Mouse (Mus musculus): ENCODE data around the gene Plod1.
A peak's percentile ranks its signal among the peaks of the same experiment; 100 is the strongest.

Plod1 gene

DNA sequence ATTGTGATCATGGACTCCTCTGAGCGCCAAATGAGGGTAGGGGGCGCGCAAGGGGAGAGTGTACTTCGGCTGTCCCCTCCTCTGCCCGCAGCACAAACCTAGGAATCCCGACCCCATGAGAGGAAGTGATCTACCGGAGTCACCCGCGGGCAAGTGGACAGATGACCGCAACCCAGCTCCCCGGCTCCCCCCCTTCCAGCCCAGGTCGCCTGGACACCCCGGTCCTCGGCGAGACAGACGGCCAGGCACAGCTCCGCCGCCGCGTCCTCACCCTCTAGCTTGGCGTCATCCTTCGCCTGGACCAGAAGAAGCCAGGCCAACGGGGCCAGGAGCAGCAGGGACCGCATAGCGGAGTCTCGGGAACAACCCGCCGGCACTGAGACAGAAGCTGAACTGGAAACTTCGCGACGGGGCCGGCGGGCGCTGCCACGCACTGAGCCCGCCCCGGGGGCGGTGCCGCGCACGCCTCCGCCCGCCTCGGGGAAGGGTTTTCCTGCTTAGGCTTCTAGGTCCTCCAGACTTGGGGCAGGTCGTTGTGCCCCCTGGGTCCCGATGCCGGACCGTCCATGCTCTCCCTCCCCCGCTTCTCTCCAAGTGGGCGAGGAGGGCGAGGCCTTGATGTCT lies at the start of gene Plod1:
Gene Plod1 (minus strand): TSS at position 437 of the 624 bp plus-strand sequence.
- DNase-seq = peak; percentile 71

DNA sequence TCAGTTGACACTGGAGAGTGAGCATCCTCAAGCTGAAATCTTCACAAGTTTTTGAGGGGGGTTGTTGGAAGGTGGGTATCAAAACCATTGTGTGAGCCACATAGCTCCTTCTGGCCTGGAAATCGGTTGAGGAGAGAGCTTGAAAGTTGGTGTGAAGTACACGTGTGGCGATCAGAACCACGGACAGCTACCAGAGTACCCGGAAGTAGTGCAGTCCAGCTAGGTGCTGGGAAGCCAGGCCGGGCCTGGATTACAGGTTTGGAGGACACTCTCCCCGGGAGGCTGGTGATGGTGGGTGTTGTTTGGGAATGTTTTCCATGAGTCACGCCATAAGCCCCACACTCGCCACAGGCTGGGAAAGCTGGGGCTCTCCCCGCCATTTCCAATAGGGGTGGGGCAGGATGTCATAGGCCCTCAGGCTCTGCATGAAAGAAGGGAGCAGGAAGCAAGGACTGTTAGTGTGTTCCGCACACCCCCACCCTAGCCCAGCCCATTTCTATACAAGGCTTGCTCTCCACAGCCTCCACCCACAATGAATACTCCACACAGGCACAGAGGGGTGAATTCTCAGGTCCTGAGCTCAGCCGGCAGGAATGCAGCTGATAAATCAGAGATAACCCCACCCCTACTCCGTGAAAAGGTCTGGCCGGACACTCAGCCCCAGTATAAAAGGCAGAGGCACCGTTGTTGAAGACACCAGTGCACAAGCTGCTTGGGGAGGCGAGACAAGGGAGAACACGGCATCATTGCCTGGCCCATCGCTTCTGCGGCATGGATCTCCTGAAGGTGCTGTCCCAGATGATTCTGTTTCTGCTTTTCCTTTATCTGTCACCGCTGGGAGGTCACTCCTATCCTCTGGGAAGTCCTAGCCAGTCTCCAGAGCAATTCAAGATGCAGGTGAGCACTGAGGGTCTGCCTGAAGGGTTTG lies 48.9 kb upstream of the Plod1 start, which contains the start of gene Nppb:
Gene Nppb (plus strand): TSS at position 584 of the 928 bp plus-strand sequence.
- DNase-seq = no peak

DNA sequence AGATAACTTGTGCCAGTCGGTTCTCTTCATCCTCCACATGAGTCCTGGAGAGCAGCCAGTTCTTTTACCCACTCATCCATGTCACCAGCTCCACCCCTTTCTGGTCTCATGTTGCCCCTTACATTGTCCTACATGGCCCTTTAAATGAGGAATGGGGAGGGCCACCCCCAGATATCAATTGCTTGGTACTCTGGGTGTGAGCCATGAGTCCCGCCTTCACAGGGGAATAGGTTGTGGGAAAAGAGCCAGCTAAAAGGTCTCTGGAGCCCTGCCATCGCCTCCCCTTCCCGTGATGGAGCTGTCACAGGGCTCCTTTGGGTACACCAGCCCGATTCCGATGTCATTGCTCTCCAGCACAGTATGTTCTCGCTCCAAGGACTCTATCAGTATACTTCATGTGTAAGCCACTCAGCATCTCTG lies 42.9 kb upstream of the Plod1 start:
- no peak for DNase-seq

DNA sequence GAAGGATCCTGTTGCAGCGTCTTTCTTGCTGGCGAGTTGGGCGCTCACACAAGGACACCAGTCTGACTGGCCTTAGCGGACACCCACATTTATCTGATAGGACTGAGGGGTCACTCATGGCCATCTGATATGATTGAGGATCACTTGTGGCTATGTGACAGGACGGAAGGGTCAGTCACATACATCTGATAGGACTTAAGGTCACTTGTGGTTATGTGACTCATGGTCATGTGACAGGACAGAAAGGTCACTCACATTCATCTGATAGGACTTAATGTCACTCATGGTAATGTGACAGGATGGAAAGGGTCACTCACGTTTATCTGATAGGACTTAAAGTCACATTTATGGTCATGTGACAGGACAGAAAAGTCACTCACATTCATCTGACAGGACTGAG lies 41.8 kb upstream of the Plod1 start:
- no peak for DNase-seq

DNA sequence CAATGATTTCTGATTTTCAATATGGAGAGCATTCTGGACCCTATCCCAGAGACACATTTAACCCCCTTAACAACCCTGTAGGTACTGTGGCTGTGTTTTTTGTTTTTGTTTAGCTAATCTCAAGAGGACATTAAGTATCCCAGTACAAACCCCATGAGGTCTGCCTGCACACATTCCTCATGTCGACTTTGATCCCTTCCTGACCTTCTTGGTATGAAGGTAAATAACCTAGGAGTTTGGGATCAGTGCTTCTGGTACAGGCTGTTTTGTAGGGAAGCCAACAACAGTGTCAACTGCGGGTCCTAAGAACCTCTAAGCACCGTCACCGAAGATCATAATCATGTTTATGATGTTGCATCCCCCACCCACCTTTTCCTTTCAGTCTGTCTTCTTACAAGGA lies 41.2 kb upstream of the Plod1 start:
- DNase-seq = no peak

DNA sequence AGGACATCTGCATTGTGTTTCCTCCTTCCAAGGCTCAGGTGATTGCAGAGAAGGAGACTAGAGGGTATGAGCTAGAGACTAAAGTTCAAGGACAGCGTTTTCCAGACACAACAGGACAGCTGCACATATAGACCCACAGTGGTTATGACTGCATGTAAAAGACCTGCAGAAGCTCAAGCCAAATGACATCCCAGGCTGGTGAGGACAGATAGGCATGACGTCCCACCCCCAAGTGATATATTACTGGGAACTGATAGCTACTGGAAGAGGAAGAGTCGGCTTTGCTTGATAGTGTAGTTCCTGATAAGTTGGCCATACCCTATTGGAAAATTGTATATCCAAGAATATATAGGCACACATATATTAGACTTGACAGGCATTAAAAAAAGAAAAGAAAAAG lies 39.7 kb upstream of the Plod1 start:
- DNase-seq = no peak

DNA sequence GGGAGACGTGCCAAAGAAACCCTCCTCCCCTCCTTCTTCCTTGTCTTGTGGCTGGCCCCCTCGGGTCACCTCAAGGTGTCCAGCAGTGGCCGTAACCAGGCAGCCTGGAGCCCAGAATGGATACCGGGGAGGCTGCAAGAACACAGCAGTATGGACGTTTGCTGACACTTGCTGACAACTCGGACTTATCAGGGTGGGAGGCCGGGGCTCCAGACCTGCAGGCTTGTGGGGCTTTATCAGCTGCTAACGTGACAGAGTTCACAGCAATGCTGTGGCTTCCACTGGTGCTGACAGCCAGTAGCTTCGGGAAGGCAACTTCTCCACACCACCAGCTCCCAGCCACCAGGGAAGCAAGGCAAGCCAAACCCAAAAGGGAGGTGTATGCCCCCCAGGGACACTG lies 32.8 kb upstream of the Plod1 start:
- DNase-seq = no peak

DNA sequence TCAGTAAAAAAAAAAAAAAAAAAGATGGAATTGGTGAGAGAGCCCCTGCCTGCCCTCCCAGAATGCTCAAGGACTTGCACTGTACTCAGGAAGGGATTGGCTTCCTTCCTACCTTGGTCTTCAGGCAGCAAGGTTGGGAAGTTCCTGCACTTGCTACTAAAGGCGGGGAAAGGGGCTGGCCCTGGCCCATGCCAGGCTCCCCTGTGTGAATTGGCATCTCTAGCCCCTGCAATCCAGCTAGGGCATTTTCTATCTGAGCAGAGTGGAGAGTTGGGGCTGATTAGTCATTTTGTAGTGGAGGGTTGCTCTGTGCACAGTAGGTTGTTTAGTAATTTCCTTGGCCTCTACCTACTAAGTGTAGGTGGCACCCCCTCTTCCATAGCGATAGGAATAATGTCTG lies 32.2 kb upstream of the Plod1 start:
- DNase-seq = no peak

DNA sequence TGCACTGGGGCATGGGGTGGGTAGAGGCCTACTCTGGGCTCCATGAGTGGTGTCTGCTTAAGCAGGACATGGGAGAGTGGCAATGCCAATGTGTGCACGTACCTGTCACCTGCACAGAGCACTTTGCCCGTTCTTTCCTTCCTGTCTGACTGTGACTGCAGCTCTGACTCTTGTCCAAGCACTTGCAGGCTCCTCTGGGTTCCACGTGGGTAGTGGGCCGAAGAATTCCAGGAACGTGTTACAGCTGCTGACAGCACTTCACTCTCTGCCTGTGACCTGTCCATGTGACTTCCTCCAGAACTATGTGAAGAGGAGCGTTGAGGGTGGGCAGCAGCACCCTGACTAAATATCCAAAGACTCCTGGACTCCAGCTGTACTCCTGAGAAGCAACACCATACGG lies 29.1 kb upstream of the Plod1 start:
- DNase-seq = no peak

DNA sequence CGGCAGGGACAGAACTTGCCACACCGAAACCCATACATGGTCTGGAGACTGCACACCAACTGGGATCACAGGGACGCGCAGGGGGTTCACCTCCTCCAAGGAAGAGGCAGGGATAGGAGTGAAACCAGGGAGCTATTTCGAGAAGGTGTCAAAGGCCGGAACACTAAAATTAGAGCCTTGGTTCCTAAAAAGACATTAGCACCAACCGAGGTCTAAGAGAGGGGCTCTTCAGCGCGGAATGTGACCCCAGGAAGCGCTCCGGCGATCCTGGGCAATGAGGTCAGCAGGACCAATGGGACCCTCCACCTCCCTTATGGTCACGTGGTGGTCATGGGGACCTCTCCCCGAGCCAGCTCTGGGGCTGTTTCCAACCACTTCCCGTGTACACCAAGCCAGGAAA lies 27.1 kb upstream of the Plod1 start:
- no peak for DNase-seq

DNA sequence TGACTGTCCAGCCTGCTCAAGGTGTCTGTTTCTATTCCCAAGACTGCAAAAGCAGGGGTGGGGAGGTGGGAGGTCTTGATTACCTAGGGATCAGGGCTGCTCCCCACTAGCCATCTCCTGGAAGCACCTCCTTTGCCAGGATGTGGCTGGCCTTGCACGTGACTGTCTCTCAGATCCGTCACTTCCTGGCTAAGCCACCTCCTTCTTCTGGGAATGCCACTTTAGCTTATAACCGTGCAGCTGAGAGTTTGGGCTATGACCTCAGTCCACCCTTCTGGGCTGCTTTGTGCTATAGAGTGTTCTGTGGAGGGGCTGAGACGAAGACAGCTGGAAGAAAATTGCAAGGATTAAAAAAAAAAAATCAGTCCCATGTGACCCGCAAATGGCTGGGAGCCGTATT lies 26.2 kb upstream of the Plod1 start:
- no peak for DNase-seq

DNA sequence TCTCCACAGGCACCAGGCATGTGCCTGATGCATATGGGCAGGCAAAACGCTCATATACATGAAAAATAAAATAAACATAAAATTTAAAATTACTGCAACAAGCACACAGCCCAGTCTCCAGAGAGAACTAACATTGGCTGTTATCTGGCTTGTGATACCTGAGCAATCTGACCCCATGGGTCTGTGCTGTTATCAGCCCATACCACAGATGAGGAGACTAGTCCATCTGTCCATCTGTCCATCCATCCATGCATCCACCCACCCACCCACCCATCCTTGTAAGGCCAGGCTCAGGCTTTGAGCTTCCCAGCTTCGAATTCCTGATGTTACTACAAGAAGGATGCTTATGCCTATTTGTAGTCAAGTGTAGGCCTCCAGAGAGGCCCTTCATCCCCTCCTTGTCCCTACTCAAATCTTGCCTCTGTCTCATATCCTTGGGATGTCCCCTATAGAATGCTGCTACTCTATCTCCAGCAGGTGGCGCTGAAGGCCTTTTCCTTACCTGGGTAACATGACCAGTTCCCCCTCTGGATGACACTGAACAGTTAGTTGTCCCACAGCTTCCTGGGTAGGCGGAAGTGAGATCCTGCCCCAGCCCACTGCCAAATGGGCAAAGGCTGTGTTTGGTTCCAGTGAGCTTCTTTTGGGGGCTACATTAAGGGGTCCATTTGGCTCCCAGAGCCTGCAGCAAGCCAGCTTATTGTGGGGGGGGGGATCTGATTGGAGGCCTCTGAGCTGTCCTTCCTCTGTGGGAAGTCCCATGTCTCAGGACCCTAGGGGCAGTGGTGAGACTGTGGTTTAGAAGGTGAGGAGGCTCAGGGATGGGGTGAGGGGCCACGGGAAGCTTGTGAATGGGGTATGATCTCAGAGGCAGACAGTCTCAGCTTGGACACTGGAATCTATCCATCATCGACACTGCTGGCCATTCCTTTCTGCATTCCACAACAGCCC lies 23.6 kb upstream of the Plod1 start:
- DNase-seq = peak; percentile 78

DNA sequence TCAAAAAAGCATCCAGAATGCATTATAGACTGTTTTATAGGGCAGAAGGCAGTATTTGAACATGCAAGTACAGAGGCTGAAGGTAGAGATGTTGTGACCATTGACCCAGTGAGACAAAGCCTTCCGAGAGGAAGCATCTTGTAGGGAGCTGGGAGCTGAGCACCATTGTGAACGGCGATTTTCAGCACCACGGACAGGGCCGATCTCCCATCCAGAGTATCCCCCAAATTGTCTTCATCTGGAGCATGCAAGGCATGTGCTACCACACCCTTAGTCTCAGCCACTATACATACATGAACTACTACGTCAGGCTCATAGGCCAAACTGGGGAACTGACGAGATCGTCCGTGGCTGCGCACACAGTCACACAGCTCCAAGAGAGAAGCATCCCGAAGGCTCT lies 20.6 kb upstream of the Plod1 start:
- no peak for DNase-seq

DNA sequence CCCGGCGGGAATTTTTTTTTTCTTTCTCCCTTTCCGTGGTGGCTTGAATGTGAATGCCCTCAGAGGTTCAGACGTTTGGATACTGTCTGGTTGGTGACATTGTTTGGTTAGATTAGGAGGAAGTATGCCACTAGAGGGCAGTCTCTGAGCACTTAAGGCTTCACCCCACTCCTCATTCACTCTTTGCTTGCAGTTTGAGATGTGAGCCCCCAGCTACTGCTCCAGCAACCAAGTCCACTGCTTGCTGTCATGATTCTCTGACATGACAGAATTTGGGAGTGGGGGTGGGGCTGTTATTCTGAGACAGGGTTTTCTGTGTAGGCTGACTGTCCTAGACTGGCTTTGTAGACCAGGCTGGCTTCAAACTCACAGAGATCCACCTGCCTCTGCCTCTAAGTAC lies 17.0 kb upstream of the Plod1 start:
- peak; percentile 28 for DNase-seq

DNA sequence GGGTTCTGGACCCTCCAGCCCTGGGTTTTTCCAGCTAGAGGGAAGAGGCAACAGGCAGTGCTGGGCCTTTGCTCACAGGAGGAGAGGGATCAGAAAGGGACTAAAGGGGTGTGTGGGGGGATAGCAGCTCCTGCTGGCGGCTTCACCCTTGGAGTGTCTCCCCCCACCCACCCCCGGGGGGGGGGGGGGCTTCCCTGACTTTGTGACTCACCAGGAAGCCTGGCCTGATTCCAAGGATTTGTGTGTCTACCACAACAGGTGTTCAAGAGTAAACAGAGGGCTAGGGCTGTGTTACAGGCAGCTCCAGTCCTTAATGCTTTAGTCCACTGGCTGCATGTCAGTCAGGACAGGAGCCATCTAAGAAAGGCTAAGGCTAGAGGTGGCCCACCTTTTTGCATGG lies 10.9 kb upstream of the Plod1 start:
- DNase-seq = no peak

DNA sequence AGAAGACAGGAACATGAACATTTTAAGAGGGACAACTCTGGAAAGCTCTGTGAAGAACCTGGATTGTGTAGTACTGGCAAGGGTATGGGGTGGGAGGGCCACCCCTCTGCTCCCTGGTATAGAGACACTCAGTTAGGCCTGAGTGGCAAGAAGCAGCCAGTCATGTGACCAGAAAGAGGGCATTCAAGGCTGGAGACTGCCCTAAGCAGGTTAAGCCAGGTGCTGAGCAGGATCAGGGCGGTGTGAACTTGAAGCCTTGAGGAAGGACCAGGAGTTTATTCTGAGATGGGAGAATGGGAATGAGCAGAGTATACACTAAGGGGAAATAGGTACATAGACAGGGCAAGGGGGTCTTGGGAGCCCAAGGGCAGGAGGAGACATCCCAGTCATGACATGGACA lies 6.4 kb upstream of the Plod1 start:
- no peak for DNase-seq

DNA sequence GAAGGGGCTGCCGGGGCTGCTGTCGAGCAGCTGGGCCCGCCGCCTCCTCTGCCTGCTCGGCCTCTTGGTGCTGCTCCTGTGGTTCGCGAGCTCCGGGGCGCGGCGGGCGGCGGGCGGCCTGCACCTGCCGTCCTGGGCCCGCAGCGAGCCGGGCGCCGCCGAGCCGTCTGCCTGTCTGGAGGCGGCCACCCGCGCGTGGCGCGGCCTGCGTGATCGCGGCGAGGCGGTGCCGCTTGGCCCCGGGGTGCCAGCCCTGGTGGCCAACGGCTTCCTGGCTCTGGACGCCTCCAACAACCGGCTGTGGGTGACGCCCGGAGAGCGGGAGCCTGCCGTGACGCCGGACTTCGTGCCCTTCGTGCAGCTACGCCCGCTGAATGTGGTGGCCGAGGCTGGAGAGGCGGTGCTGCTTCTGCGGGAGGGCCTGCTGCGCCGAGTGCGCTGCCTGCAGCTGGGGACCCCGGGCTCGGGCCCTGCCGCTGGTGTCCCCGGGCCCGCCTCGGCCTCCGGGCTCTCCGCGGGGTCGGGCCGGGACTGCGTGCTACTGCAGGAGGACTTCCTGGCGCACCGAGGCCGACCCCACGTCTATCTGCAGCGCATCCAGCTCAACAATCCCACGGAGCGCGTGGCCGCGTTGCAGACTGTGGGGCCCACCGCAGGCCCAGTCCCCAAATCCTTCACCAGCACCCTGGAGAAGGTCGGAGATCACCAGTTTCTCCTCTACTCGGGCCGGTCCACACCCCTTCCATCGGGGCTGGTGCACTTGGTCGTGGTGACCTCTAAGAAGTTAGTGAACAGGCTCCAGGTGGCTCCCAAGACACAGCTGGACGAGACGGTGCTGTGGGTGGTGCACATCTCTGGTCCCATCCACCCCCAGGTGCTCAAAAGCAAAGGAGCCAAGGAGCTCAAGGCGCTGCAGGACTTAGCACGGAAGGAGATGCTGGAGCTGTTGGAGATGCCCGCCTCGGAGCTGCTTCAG lies 4.8 kb upstream of the Plod1 start:
- DNase-seq = peak; percentile 49

DNA sequence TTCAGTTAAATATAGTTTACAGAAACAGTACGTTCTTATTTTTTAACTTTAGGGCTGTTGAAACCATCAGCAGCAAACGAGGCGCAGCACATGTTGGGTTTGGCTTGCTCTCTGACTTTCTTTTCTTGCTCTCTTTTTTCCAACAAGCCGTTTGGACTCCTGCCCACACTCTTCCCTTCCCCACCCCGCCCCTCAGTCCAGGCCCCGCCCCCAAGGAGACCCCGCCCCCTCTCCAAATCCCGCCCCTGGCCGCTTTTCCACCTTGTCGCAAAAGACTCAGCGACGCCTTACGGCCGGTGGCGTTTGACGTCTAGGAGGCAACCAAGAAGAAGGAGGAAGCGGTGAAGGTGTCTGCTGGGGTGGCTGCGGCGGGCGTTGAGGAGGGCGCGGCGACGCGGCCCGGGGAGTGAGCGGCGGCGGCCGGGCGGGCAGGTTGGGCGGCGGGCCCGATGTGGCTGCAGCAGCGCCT lies 4.0 kb upstream of the Plod1 start, which contains the start of gene 2510039O18Rik:
Gene 2510039O18Rik (plus strand): TSS at position 320 of the 469 bp plus-strand sequence.
- peak; percentile 90 for DNase-seq

DNA sequence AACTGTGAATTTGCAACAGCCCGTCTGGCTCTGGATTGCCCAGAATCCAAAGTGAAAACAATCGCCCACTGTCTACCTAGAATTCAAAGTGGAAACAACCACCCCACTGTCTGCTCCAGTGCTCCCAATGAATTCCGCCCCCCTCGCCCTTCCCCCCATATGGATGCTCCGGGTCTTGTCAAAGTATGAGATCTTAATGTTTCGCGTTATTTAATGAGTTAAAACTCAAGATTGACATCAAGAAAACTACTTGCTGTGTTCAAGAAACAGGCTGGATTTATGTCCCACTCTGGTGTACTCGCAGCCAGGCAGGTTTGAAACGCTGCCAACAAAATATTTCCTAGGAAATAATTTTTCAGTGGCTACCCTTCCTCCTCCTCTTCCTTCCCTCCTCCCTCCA lies 3.5 kb upstream of the Plod1 start:
- DNase-seq = no peak

DNA sequence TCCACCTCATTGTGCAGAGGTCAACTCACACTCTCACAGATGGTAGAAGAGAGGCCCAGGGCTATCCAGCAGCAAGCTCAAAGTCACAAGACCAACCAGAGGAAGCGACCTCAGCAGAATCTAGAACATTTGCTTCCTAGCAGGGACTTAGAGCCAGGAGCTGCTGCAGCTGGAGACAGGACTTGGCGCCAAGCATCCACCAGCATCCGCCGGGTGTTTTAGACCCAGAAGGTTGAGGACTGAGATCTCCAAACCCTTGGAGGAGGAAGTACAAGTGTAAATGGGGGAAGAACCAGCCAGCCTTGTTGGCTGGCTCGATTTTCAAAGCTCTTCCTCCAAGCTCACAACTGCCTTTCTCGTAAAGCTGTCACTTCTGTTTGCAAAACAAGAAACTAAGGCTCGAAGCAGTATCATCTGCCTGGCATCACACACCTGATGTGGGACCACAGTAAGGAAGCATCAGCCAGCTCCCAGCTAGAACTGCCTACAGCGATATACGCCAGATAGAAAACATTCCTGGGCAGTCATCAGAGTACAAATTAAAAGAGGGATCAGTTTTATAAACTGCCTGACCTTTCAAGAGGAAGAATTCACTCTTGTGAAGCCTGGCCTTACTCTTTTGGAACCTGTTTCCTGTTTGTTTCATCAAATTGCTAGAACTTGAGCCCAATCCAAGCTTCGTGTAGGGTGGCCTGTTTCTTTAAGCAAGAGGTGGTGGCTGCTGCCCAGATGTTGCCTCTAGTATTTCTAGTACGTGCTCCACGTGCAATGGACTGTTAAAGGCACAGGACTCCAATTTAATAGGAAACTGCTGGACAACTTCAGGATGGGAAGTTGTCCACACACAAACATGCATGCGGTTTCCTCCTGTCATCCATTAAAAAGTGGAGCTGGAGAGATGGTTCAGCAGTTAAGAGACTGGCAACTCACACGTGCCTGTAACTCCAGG lies 1.9 kb upstream of the Plod1 start:
- DNase-seq = no peak
